Mouse (Mus musculus): ENCODE data around the gene Pla2g4a.

DNA sequence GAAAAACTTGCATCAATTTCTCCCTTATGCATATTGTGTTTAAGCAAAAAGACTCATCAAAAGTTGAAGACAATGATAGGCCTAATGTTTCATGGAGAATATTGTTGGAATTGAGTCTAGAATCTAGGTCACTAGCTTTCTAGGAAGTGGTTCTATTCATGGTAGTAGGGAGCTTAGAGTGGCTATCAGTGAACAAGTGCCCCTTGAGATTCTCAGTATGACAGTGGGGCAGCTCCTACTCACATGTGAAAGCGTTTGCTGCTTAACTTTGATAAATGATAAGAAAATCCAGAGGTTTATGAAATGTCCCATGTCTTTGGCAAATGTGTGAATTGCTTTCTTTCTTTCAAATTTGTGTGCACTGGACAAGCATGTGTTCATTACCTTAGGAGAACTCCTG lies 2.0 kb downstream of the Pla2g4a start:
- TF ChIP-seq CTCF (IDR thresholded peaks at IDR 0.05 in 2 of 3, conservative IDR thresholded peaks at IDR 0.05 in 1 of 3; ENCODE audit: control insufficient read depth in 1 of 3, insufficient read depth in 1 of 3, low read depth in 2 of 3, low read length in 3 of 3, poor library complexity in 1 of 3, severe bottlenecking in 1 of 3) (no peak), SMC3 (IDR thresholded peaks at IDR 0.05; ENCODE audit: low read depth, low read length) (no peak), ZNF384 (IDR thresholded peaks at IDR 0.05; ENCODE audit: low read depth, low read length) (no peak), POLR2A (IDR thresholded peaks at IDR 0.05; ENCODE audit: control insufficient read depth in 1 of 2, insufficient read depth in 1 of 2, low read depth in 1 of 2, low read length in 2 of 2, poor library complexity in 1 of 2) (no peak), ZKSCAN1 (IDR thresholded peaks at IDR 0.05; ENCODE audit: low read depth, low read length) (no peak), ZC3H11A (IDR thresholded peaks at IDR 0.05; ENCODE audit: low read depth, low read length) (no peak), GABPA (IDR thresholded peaks at IDR 0.05; ENCODE audit: low read depth, low read length) (no peak), TCF12 (IDR thresholded peaks at IDR 0.05; ENCODE audit: low read depth, low read length) (no peak), MAX (IDR thresholded peaks at IDR 0.05; ENCODE audit: low read length) (no peak), HCFC1 (IDR thresholded peaks at IDR 0.05; ENCODE audit: low read depth, low read length) (no peak)
